Mouse (Mus musculus) layer of hippocampus, adult 9-11 months (tissue): Measurements from ENCODE around the gene Vstm5.
A peak's percentile ranks its signal among the peaks of the same experiment; 100 is the strongest.
"Not testable (repeated sequence)": the region's sequence is repeated elsewhere in the genome, so short reads cannot be mapped to it uniquely, and the experiment has no call there.

ENCODE experiments used
- DNase-seq: peaks from one replicate; pipeline ENCODE4 v3.0.0; 2022

The Vstm5 gene

GRCm38 (mm10) chr9:15263487-15263886 lies 24.6 kb downstream of the Vstm5 start:
- no peak for DNase-seq

GRCm38 (mm10) chr9:15273981-15274380 lies 35.1 kb downstream of the Vstm5 start:
- DNase-seq = no peak

- no peak for DNase-seq
These were observed 38.0 kb downstream of the Vstm5 start for GRCm38 (mm10) chr9:15276855-15277254.

- no peak for DNase-seq
These were observed 39.5 kb downstream of the Vstm5 start for GRCm38 (mm10) chr9:15278343-15278742.

GRCm38 (mm10) chr9:15279139-15279648 lies 40.3 kb downstream of the Vstm5 start:
- DNase-seq = no peak

GRCm38 (mm10) chr9:15279649-15280490 lies 41.0 kb downstream of the Vstm5 start, which contains the start of gene Med17:
Gene Med17, minus strand, starts transcription at chr9:15279931.
- DNase-seq = peak; percentile 94

GRCm38 (mm10) chr9:15280491-15280879 lies 41.6 kb downstream of the Vstm5 start:
- DNase-seq = no peak

- DNase-seq = no peak
These were observed 46.6 kb downstream of the Vstm5 start for GRCm38 (mm10) chr9:15285443-15285842.

- DNase-seq = no peak
These were observed 49.0 kb downstream of the Vstm5 start for GRCm38 (mm10) chr9:15287846-15288245.

GRCm38 (mm10) chr9:15288402-15288801 lies 49.6 kb downstream of the Vstm5 start:
- no peak for DNase-seq

GRCm38 (mm10) chr9:15289251-15289650 lies 50.4 kb downstream of the Vstm5 start:
- no peak for DNase-seq

- no peak for DNase-seq
These were observed 58.3 kb downstream of the Vstm5 start for GRCm38 (mm10) chr9:15297112-15297511.

GRCm38 (mm10) chr9:15298451-15298850 lies 59.6 kb downstream of the Vstm5 start:
- no peak for DNase-seq

GRCm38 (mm10) chr9:15300056-15300455 lies 61.2 kb downstream of the Vstm5 start:
- DNase-seq = no peak

- peak; percentile 51 for DNase-seq
These were observed 62.6 kb downstream of the Vstm5 start for GRCm38 (mm10) chr9:15301399-15301798.

- not testable (repeated sequence) for DNase-seq
These were observed 63.2 kb downstream of the Vstm5 start for GRCm38 (mm10) chr9:15302006-15302405.

GRCm38 (mm10) chr9:15302881-15303280 lies 64.0 kb downstream of the Vstm5 start:
- no peak for DNase-seq

GRCm38 (mm10) chr9:15305503-15306397 lies 66.9 kb downstream of the Vstm5 start, which contains the start of gene Taf1d:
Gene Taf1d, plus strand, starts transcription at chr9:15306214.
- DNase-seq = peak; percentile 95

GRCm38 (mm10) chr9:15306398-15307119 lies 67.7 kb downstream of the Vstm5 start, which contains the start of gene 4931406C07Rik:
Gene 4931406C07Rik, minus strand, starts transcription at chr9:15306448.
- DNase-seq = no peak

GRCm38 (mm10) chr9:15307257-15307656 lies 68.4 kb downstream of the Vstm5 start:
- DNase-seq = no peak

GRCm38 (mm10) chr9:15308254-15308653 lies 69.4 kb downstream of the Vstm5 start:
- no peak for DNase-seq
